Comparison of ENCODE assay signal across 1 mouse cellular context in the genomic region with DNA sequence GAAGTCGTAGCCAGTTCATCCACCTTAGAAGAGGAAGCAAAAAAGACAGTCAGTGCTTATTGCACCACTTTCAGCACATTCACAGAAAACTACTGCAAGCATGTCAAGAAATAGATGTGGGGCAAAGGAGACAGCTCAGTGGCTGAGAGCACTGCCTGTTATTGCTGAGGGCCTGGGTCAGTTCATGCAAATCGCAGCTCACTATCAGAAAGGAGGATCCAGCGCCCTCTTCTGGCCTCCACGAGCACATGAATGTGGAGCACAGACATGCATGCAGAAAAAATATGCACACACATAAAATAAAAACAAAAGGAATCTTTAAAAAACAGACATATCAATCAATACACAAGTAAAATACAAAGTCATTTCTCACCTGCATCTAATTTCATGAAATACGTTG.
TF ChIP-seq lines count a peak whose summit lies in the region.

No protein-coding gene starts in this region.

TF ChIP-seq in MEL, 35 proteins besides CTCF, POLR2A, EP300 and RAD21:
- TF ChIP-seq RCOR1 (IDR thresholded peaks at IDR 0.05; ENCODE audit: low read depth, low read length) (no peak), ETS1 (IDR thresholded peaks at IDR 0.05; ENCODE audit: low read depth, low read length) (no peak), SMC3 (IDR thresholded peaks at IDR 0.05; ENCODE audit: low read depth, low read length) (no peak), CHD2 (IDR thresholded peaks at IDR 0.05; ENCODE audit: low read length) (no peak), E2F4 (IDR thresholded peaks at IDR 0.05; ENCODE audit: borderline replicate concordance, low read depth, low read length) (no peak), KAT2A (conservative IDR thresholded peaks at IDR 0.05; ENCODE audit: low read depth, low read length) (no peak), SIN3A (IDR thresholded peaks at IDR 0.05; ENCODE audit: low read length) (no peak), ZKSCAN1 (IDR thresholded peaks at IDR 0.05; ENCODE audit: low read depth, low read length) (no peak)
